Mouse (Mus musculus): ENCODE measurements around the gene Mipol1.

Mipol1 gene

GRCm38 (mm10) chr12:57243671-57244495 is 13.7 kb downstream of the Mipol1 start:
- DNase-seq (ENCODE audit: low read depth, low spot score), result no peak

- DNase-seq (ENCODE audit: low read depth, low spot score), result no peak
Observed at GRCm38 (mm10) chr12:57258572-57258971, 28.3 kb downstream of the Mipol1 start.

- DNase-seq (ENCODE audit: low read depth, low spot score), result no peak
Observed at GRCm38 (mm10) chr12:57275456-57275855, 45.2 kb downstream of the Mipol1 start.

- peak; percentile 10 for DNase-seq (ENCODE audit: low read depth, low spot score)
Observed at GRCm38 (mm10) chr12:57281155-57282114, 51.2 kb downstream of the Mipol1 start.

- DNase-seq (ENCODE audit: low read depth, low spot score), result no peak
Observed at GRCm38 (mm10) chr12:57285303-57286059, 55.3 kb downstream of the Mipol1 start.

- no peak for DNase-seq (ENCODE audit: low read depth, low spot score)
Observed at GRCm38 (mm10) chr12:57307337-57307736, 77.1 kb downstream of the Mipol1 start.

GRCm38 (mm10) chr12:57307748-57308147 is 77.5 kb downstream of the Mipol1 start:
- no peak for DNase-seq (ENCODE audit: low read depth, low spot score)

- no peak for DNase-seq (ENCODE audit: low read depth, low spot score)
Observed at GRCm38 (mm10) chr12:57339053-57339452, 108.8 kb downstream of the Mipol1 start.

GRCm38 (mm10) chr12:57340111-57340510 is 109.9 kb downstream of the Mipol1 start:
- no peak for DNase-seq (ENCODE audit: low read depth, low spot score)

- DNase-seq (ENCODE audit: low read depth, low spot score), result no peak
Observed at GRCm38 (mm10) chr12:57362732-57363131, 132.5 kb downstream of the Mipol1 start.

GRCm38 (mm10) chr12:57364027-57364426 is 133.8 kb downstream of the Mipol1 start:
- no peak for DNase-seq (ENCODE audit: low read depth, low spot score)

- DNase-seq (ENCODE audit: low read depth, low spot score), result no peak
Observed at GRCm38 (mm10) chr12:57371790-57372547, 141.7 kb downstream of the Mipol1 start.

- DNase-seq (ENCODE audit: low read depth, low spot score), result no peak
Observed at GRCm38 (mm10) chr12:57382797-57383196, 152.6 kb downstream of the Mipol1 start.

- DNase-seq (ENCODE audit: low read depth, low spot score), result no peak
Observed at GRCm38 (mm10) chr12:57387588-57388292, 157.5 kb downstream of the Mipol1 start.

- no peak for DNase-seq (ENCODE audit: low read depth, low spot score)
Observed at GRCm38 (mm10) chr12:57399547-57399946, 169.3 kb downstream of the Mipol1 start.

GRCm38 (mm10) chr12:57400186-57400585 is 170.0 kb downstream of the Mipol1 start:
- DNase-seq (ENCODE audit: low read depth, low spot score), result no peak

GRCm38 (mm10) chr12:57401126-57401525 is 170.9 kb downstream of the Mipol1 start:
- DNase-seq (ENCODE audit: low read depth, low spot score), result no peak

- DNase-seq (ENCODE audit: low read depth, low spot score), result no peak
Observed at GRCm38 (mm10) chr12:57402360-57402759, 172.1 kb downstream of the Mipol1 start.

GRCm38 (mm10) chr12:57409976-57410375 is 179.7 kb downstream of the Mipol1 start:
- no peak for DNase-seq (ENCODE audit: low read depth, low spot score)

- DNase-seq (ENCODE audit: low read depth, low spot score), result no peak
Observed at GRCm38 (mm10) chr12:57413833-57414232, 183.6 kb downstream of the Mipol1 start.

Measured in skeletal muscle tissue, adult 2 months (tissue).